Mouse (Mus musculus) cortical plate, adult 2 months (tissue): Measurements from ENCODE around the gene Klhl2. TPM values are rescaled to one million over a fixed set of nuclear protein-coding genes. Genes with fewer than 3 reads are reported as not detected.

Experiments used
- H3K27ac ChIP-seq: fragments of 200-500 bp; 2 replicates; pipeline ENCODE4 v1.5.1; 2012; ENCODE audit warnings: low read length, control low read depth, inconsistent platforms; ENCODE audit not compliant: insufficient read depth
- H3K4me1 ChIP-seq: fragments of 200-500 bp; 2 replicates; pipeline ENCODE4 v1.6.1; 2011; ENCODE audit warnings: low read length; ENCODE audit not compliant: control insufficient read depth, insufficient read depth
- H3K4me3 ChIP-seq: fragments of 200-500 bp; 2 replicates; pipeline ENCODE4 v1.5.1; 2011; ENCODE audit warnings: mild to moderate bottlenecking, low read length, control low read depth; ENCODE audit not compliant: insufficient read depth
- CTCF ChIP-seq: fragments of 200-500 bp; IDR thresholded peaks from 2 replicates; pipeline ENCODE4 v1.5.1; 2011; ENCODE audit warnings: mild to moderate bottlenecking, control low read depth, low read length; ENCODE audit not compliant: insufficient read depth; ENCODE audit errors: extremely low read depth
- POLR2A ChIP-seq: fragments of 200-500 bp; IDR thresholded peaks from 2 replicates; pipeline ENCODE4 v1.6.1; 2011; ENCODE audit warnings: mild to moderate bottlenecking, low read length, control low read depth; ENCODE audit not compliant: insufficient read depth; ENCODE audit errors: extremely low read depth
- polyA plus RNA-seq: library from polyadenylated mRNA; depleted of rRNA; stranded (reverse); fragments of >200 nt; gene quantifications from 2 replicates; pipeline ENCODE4 v1.2.3, GENCODE M21; 2012; rRNA removed

The Klhl2 gene
- polyA plus RNA-seq, result 133 and 138 TPM in 2 replicates

DNA sequence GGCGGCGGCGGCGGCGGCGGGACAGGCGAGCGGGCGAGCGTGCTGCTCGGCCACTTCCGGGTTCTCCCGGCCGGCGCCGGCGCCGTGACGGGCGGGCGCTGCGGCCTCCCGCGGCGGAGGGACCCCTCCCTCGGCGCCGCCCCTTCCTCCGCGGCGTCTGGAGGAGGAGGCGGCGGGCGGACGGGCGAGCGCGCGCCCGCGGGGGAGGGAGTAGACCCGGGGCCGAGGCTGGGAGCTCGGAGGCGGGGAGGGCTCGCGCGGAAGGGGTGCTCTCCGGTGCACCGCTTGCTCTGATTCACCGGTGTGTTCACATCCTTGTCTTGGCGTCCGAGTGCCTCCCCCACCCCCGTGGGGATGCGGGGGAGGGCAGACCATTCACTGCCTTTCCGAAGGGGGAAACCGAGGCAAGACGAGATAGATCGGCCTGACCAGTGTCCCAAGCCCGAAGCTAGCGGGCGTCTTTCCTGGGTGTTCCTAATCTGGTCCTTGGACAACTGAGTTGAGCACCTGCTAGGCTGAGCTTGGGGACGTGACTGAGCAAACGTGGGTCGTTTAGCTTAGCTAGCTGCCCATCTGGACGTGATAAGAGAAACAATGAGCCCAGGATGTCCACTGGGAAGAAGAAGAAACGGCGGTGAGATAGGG, at the start of gene Klhl2:
Gene Klhl2 (minus strand): TSS at position 121 of the 645 bp plus-strand sequence.
- TF ChIP-seq POLR2A, result peak; percentile 65; the same call in 1 of the 2 replicates
- TF ChIP-seq CTCF, result no peak
- peak within 1 kb of the TSS; percentile 78 for H3K27ac ChIP-seq
- peak within 1 kb of the TSS; percentile 59 for H3K4me3 ChIP-seq
- H3K4me1 ChIP-seq, result peaks cover 9% of the 10 kb centered on the region

DNA sequence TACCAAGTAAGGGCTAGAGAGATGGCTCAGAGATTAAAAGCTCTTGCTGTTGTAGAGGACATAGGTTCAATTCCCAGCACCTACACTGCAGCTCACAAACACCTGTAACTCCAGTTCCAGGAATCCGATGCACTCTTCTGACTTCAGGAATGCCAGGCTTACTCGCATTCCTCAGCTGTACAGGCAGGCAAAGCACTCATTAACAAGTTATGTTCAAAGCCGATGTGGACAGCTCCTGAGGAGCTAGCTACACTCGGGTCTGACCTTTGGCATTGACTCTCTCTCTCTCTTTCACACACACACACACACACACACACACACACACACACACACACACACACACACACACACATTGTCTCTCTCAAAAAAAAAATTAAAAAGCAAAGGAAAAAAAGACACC, 48.9 kb upstream of the Klhl2 start:
- TF ChIP-seq POLR2A, result no peak
- TF ChIP-seq CTCF, result no peak
- Histone ChIP-seq H3K27ac (no peak overlapping the region), H3K4me3 (no peak overlapping the region), H3K4me1 (no peaks in the 10 kb centered on the region)

DNA sequence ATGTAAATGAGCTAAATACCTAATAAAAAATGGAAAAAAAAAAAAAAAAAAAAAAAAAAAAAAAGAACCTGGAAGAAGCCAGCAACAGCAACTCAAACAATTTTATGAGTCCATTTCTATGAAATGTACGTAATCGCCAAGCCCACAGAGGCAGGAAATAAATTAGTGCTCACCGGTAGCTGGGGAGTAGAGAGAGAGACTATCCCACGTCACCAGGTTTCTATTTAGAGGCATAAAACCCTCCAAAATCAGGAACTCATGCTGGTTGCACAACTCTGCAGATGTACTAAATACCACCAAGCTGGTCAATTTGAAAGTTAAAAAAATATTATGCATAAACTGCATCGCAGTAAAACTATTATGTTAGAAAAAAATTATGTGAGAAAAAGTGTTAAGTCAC, 46.9 kb upstream of the Klhl2 start:
- Histone ChIP-seq H3K27ac (no peak overlapping the region), H3K4me1 (no peaks in the 10 kb centered on the region), H3K4me3 (no peak overlapping the region)
- TF ChIP-seq POLR2A (no peak), CTCF (no peak)

DNA sequence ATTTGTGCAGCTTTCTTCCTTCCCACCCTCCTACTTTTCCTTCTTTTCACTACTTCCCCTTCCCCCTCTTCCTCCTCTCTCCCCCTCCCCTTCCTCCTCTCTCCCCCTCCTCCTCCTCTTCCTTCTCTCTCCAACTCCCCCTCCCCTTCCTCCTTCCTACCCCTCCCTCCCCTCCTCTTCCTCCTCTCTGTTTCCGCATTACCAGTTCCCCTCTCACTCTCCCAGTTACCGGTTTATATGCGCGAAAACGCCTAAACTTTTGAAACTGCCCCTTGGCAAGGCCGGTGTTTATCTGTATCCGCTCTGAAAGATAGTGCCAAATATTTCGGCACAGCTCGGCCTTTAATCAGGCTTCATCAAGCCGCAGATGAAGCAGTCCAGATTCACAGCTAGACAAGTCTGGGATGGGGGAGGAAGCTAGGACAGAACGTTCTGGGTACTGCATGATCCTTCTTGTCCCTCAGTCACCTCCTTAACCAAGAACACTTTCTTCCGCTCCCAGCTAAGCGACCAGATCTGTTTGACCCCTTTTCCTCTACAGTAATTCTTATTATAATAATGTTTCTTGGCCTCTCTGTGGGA, 30.9 kb upstream of the Klhl2 start:
- no peak overlapping the region for H3K4me3 ChIP-seq
- 0 out of 2 replicates have a peak, but pooled peaks cover 1% of the 10 kb centered on the region for H3K4me1 ChIP-seq
- H3K27ac ChIP-seq, result no peak overlapping the region
- TF ChIP-seq CTCF (no peak), POLR2A (no peak)

DNA sequence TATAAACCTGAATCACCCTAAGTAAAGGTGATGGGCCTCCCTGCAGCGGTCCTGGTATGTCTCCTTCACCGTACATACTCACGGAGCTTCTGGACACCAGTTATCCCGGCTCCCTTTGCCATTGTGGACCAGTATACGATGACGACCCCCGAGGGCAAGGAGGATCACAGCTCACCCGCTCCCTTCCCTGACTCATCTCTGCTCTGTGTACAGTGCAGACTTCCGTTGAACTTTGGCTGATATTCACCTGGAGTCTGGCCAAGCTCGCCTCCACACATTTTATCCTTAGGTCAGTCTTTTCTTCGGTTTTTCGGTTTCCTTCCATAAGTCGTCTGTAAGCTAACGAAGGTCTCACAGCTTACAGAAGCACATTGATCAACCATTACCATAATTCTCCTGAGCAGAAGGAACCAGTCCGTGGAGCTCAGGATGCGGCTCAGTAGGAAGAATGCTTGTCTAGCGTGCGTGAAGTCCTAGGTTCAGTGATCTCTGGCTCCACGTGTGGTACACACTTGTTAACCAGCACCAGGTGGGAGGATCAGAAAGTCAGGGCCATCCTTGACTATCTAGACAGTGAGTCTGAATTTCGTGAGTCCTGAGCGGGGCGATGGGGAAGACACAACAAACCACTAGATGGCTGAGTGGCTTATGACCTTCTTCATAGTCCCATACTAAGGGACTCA, 28.0 kb upstream of the Klhl2 start:
- TF ChIP-seq CTCF (no peak), POLR2A (no peak)
- no peak overlapping the region for H3K27ac ChIP-seq
- 0 out of 2 replicates have a peak, but pooled peaks cover 1% of the 10 kb centered on the region for H3K4me1 ChIP-seq
- no peak overlapping the region for H3K4me3 ChIP-seq

DNA sequence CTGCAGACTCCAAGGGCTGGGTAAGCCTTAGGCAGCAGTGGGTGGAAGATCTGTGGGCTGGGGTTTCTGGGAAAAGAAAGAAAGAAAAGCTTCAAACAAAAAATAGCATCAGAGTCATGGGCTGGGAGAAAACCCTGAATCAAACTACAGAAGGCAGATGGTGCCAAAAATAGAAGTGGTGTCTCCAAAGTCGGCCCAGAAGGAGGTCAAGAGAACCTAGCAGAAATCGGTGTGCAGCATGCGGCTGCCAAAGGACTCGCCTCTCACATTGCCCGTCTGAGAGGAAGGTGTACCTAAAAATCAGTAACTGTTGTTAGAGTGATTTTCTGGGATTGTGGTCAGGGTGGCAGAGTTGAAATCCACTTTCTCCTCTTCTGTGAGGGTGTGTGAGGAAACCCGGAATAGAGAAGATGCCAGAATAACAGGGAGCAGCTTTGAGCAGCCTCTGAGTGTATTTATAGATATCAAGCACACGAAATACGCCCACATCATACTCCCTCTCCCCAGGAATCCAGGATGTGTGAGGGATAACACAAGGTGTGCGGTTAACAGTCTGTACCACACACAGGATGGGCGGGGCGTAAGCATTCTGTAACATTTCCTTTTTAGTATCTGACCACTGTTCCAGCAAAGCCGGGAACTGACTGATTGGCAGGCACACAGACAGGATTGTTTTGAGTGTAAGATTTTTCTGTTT, 21.8 kb upstream of the Klhl2 start:
- Histone ChIP-seq H3K4me1 (peaks cover 5% of the 10 kb centered on the region), H3K27ac (peak overlapping the region; percentile 79), H3K4me3 (no peak overlapping the region)
- TF ChIP-seq CTCF (no peak), POLR2A (no peak)

DNA sequence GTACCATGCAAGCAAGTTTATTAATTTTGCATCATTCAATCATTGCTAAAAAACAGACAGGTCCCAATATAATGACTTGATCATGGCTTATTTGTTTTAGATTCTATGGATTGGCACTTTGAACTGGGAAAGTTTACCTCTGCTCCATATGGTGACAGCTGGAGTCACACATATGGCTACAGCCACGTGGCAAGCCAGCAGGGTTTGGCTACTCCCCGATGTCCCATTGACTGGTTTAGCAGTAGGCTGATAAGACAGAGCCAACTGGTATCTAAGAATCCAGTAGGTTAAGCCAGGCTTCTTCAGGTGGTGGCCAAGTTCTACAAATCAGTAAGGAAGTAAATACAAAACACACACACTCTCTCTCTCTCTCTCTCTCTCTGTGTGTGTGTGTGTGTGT, 20.4 kb upstream of the Klhl2 start:
- H3K4me3 ChIP-seq, result no peak overlapping the region
- peaks cover 5% of the 10 kb centered on the region for H3K4me1 ChIP-seq
- TF ChIP-seq POLR2A, result no peak
- no peak for TF ChIP-seq CTCF
- H3K27ac ChIP-seq, result no peak overlapping the region

DNA sequence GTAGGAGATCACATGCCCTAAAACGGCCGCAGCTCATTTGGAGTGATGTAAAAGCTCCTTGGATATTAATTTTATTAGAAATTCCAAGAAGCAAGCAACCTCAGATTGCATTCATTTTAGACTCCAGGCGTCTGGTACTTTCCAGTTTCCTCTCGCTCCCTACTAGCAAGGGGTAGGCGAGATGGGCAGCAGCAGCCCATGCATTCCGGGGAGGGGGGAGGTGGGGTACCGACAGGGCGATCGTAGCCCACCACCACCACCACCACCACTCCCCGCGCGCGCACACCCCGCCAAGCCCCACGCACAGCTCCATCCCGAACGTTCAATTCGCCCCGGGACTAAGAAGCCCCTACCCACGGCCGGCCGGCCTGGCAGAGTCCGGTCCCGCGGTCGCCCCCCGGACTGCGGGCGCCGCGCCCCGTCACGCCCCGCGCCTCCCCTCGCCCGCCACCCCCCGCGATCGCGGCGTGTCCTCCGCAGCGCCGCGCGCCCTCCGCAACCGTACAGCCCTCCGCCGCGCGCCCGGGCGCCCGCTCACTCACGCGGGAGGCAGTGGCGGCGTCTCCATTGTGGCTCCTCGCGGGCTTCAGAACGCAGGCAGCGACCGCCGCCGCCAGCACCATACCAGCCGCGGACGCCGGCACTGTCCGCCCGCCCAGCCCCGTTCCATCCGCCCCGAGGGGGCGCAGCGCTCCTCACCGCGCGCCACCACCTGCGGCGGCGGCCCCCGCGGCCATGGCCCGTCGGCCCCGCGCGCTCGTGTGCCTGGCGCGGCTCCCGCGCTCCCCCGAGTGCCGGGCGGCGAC, 523 bp downstream of the Klhl2 start:
- H3K4me3 ChIP-seq, result peak overlapping the region; percentile 59
- peak overlapping the region; percentile 78 for H3K27ac ChIP-seq
- TF ChIP-seq POLR2A (no peak), CTCF (no peak)
- H3K4me1 ChIP-seq, result peaks cover 10% of the 10 kb centered on the region

DNA sequence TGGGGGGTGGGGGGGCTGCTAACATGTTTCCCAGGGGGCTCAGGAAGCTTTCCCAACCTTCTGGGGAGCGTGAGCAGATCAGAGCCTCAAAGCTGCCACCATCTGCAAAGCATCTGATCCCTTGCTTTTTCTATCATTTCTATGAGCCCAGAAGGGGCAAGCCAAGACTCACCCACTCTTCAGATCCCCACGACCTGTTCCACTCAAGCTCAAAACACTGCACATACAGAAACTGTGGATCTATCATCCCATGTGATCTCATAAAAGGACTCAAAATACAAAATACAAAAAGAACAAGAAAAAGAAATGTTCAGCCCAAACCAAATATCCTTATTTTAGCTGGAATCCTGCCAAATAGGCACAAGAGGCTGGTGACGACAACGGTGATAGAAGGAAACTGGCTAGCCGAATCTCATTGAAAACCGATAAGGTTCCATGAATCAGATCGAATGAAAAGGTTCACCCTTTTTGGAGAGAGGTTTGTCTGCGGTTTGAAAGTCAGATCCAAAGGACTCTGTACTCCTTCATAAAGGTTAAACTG, 1.5 kb downstream of the Klhl2 start:
- peak overlapping the region; percentile 87 for H3K27ac ChIP-seq
- TF ChIP-seq CTCF (no peak), POLR2A (no peak)
- H3K4me3 ChIP-seq, result peak overlapping the region; percentile 59
- H3K4me1 ChIP-seq, result peaks cover 13% of the 10 kb centered on the region
